Mouse (Mus musculus) layer of hippocampus, postnatal 25 days (tissue): ENCODE results near the gene Tigit. TPM values are rescaled to one million over a fixed set of nuclear protein-coding genes. Genes with fewer than 3 reads are reported as not detected.

Source experiments
- DNase-seq, 2 experiments: peaks; one replicate each; pipeline ENCODE4 v3.0.0; 2022; ENCODE audit warnings: mixed read lengths in 2 of 2, low spot score in 1 of 2; ENCODE audit errors: extremely low spot score in 1 of 2
- total RNA-seq, 2 experiments: library from RNA; stranded (reverse); gene quantifications; 2 replicates each; pipeline ENCODE4 v1.2.3; 2021

Tigit gene
- not detected for total RNA-seq

DNA sequence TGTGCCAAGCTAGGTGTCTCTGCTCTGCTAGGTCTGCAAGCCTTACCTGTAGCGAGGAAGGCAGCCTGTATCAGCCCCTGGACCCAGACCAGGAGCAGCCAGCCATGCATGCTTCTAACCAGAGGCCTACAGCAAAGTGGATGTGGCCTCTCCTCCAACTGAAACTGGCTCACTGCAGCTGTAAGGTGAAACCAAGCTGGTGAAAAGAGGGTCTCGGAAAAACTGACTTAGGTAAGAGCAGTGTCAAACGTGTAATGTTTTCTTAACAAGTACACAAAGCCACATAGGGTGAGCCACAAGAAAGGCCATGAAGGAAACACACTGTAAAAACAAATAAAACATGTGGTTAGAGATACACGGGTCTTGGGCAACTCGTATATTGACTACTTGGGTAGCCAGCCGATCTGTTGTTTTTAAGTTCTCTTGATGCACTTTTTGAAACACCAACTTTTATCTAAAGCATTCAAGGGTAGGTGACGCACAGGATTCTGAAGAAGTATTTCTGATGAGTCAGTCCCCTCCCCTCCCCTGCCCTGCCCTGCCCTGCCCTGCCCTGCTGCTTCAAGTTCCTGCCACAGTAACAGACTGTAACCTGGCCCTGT, at the start of gene Tigit:
Tigit (minus strand) TSS at position 169 of the 602 bp plus-strand sequence.
- no peak for DNase-seq

DNA sequence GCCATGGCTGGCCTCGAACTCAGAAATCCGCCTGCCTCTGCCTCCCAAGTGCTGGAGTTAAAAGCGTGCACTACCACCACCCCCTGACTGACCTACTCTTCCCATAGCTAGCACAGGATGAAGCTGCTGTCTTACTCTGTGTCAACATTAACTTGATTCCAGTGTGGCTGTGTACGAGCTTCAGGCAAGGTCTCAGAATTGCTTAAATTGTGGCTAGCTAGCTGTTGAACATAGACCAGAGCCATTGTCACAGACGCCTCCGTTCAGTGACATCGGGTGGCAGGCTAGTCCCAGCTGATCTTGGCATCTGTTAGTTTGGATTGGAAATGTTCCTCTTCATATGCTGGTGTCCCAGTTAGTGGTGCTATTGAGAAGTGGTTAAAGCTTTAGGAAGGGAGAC, 47.4 kb upstream of the Tigit start:
- DNase-seq: no peak

DNA sequence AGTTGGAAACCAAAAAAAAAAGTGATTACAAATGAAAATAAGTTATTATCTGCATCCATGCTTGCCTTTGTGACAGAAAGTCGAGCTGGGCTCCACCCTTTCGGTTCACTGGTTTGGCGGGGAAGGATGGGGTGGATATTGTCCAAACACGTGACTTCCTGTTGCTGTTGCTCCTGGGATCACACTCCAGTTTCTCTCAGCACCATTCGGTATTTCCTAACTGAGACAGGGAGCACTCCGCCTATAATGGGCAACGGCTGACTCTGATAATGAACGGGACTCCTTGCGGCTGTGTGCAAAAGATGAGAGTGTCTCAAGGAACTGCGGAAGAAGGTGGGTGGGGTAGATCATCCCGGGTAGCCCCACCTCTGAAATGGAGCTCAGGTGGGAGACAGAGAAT, 46.7 kb upstream of the Tigit start:
- DNase-seq: no peak

DNA sequence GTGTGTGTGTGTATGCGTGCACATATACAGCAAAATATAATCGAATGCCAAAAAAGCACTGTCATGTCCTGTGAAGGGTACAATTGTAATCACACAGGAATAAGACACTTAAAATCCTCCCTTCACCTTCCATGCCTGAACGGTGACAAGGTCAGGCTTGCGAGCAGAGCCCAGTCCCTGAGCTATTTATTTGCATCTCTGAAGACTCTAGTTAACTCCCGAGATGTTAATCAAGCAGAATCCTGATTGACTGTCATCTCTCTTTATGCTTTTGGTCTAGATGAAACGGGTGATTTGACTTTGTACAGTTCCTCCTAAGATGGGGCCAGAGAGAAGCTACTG, 46.2 kb upstream of the Tigit start:
- no peak for DNase-seq

DNA sequence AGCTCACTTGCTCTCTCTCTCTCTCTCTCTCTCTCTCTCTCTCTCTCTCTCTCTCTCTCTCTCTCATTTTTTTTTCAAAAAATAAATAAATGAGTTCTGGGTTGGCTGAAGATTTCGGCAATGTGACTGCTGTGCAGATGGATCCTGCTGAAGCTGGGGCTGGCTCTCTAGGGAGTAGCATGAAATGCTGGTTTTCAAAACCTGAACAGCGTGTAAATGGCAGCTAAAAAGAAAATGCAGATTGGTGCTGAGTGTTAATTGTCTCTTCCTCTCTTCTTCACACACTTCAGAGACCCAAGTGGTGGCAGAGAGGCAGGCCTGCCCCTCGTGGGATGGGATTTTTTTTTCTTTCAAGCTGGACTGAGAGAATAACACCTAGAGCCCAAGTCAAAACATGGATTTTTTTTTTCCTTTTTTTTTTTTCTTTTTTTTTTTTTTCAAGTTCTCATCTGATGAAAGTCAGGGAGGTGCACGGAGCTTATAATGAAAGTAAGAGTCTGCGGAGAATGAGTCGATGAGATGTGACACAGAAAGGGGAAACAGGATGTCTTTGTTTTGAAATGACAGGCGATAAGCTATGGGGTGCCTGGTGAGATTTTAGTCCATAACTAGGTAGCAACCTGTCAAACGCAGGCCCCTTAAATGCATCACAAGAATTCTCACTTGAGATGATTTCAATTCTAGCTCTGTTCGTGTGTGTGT, 45.6 kb upstream of the Tigit start:
- no peak for DNase-seq

DNA sequence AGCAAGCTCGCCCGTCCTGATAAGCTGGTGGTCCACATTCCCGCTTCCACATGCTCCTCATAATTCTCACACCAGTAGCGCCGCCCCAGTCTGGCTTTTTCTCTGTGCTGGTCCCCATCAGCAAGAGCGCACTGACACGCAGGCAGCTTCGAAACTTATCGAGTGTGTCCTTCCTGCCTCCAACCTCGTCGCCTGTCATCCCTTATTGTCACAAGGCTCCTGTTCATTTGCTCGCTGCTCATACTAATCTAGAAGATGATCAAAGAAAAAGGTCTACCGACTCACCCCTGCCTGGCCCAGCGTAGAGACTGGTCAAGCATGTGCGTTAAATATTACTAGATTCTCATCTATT, 45.1 kb upstream of the Tigit start:
- no peak for DNase-seq

DNA sequence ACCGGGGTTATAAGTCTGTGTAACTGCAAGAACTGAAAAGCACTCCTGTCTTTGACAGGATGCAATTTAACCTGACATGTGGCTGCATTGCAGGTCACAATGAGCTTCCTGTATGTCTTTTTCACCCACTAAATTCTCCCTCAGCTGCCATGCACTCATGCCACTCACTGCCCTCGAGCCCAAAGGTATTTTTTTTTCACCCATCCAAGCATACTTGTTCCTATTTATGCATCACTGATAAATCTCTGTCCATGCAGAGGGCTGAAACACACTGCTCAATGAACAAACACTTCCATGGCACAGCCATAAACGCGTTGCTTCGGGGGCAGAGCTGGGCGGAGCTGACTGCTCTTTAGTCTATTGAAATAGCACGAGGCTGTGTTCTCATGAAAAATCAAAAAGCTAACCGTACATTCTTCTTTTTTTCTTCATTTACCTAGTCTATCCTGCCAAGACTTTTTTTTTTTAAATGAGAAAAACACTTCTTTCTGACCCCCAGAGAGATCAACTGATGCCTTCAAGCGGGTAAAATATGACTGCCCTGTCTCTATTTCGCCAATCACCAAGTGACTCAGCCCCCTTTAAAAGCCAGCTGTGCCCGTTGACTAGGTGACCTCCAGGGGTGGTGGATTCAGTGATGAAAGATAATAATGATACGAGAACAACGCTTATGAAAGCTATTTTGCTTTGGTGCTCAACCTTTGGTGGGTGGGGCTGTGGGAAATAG, 44.6 kb upstream of the Tigit start:
- DNase-seq: no peak

DNA sequence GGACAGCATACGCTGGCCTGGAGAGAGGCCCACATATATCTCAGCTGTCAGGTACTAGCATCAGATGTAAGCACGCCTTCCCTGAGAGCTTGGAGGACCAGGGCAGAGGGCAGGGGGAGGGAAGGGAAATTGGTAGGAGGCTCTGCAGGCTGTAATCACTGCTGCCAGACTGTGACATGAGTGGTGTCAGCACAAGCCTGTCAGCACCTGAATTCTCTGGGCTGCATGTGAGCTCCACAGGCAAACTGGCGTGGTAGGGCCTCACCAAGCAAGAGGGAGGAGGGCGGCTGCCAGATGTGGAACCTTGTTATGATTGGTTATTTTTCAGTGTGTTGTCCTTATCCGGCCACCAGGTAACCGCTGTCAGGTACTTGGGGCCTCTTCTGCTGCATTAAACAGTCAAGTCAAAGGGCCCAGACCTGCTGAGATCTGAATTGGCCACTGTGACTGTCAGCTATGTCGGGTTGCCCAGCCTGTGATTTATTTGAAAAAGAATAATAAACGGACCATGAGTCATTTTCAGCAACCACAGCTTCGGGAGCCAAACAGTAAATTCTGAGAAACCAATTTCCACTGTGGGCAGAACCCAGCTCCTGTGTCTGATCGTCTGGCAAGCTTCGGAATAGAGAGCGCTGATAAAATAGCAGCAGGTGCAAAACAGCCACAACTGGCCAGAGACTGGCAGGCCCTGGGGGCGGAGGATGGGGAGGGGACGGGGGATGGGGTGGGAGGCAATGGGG, 38.0 kb upstream of the Tigit start:
- DNase-seq: no peak

DNA sequence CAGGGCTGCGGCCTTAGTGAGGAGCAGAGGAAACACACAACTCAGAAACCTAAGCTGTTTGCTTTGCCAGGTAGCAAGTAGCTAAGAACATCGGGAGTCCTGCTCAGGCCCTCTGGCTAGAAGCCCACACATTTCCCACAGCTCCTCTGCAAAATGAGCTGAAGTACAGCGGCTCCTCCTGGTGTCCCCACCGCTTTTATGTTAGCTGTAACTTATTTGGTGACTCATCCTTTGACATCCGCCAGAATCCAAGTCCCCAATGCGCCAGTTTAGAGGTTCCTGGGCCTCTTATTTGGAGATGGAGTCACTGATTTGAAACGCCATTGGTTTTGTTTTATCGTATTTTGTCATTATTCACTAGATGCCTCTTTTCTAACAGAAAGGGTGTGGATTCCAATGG, 36.6 kb upstream of the Tigit start:
- no peak for DNase-seq

DNA sequence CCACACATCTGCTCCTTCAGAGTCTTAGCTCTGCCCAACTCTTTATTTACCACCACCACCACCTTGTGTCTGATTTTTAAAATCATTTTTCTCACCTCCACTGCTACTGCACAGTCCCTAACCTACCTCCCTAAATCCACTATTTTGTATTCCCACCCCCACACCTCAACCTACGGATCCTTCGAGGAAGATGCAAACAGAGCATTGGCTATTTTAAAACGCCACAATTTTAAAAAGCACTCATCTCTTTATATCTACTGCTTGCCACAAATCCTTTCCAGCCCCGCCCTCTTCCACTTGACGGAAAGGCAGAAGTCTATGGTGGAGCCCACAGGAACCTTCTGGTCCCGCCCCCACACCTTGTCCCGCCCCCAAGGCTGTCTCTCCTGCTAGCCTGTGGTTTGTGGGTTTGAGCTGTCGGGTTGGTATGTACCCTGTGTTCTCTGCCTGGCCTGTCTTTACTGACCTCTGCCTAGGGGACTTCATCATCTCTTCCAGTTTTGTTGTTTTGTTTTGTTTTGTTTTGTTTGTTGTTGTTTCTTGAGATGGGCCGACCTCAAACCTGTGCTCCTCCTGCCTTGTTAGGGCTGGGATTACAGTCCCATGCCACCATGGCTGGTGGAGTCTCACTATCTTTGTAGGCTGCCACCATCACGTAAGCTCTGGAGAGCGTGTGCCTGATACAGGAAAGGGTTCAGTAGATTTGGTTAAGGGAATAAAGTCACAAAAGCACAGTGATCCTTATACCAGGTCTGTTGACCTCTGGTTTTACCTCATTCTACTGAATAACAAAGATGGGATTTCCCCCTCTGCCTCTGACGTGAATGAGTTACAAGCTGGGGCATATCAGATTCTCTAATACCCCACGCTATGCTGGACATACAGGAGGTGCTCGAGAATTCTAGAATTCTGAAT, 35.0 kb upstream of the Tigit start:
- no peak for DNase-seq

DNA sequence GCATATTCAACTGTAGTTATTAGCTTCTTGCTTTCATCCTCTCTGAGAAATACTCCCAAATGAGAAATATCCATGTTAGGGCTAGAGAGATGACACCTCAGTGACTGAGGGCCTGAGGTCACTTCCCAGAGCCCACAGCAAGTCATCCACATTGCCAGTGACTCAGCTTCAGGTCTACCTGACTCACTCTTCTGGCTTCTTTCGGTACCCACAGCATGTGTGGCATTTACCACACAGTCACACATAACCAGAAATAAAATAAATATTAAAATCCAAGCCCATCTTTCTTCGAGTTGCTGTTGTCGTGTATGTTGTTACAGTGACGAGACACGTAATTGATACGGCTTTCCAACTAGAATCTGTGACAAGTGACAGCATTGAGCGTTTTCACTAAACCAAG, 33.8 kb upstream of the Tigit start:
- DNase-seq: no peak

DNA sequence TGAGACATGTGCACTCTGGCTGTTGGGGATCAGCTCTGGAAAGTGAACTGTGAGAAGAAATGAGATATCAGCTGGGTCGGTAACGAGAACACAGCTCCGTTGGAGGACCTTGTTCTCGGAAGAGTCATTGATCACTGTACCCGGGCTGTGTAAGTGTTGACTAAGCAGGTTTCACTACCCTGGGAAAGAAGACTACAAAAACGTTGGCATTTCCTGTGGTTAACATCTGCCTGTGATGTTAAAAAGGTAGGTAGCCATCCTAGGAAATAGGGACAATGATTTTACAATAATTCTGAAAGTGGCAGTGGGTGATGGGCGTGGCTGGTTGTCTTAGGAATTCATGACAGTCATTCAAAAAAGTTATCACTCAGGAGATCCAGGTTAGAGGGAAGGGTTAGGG, 31.9 kb upstream of the Tigit start:
- no peak for DNase-seq

DNA sequence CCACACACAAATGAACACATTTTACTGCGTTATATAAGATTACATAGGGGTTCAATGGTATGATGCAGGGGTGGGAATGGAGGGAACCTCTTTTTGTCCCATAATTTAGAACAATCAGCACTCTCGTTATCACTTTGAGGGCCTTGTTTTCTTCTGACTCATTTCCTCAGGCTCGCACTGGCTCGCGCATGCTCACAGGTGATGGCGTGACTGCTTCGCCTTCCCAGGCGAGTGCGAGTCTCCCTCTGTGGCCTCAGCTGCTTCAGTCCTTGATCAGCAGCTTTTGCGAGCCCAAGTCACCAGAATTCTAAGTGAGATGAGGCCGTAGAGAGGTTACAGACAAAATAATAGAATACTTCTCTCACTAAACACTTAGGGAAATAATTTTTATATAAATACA, 30.2 kb upstream of the Tigit start:
- no peak for DNase-seq

DNA sequence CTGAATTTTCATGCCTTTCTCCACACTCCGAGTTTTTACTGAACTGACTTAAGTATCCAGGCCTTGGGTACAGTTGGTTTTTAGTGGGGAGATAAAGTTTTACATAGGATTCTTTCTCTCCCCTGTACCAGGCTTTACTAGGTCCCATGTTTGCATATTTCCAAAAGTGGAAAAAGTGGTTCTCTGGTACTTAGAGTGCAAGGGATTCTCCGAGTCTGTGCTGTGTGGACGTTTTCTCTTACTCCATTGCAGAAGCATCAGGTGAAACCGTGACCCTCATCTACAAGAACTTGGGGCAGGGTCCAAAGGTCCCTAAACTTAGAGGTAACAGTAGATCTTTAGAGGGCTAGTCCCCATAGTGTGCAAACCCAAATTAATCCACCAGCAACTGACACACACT, 28.7 kb upstream of the Tigit start:
- DNase-seq: no peak

DNA sequence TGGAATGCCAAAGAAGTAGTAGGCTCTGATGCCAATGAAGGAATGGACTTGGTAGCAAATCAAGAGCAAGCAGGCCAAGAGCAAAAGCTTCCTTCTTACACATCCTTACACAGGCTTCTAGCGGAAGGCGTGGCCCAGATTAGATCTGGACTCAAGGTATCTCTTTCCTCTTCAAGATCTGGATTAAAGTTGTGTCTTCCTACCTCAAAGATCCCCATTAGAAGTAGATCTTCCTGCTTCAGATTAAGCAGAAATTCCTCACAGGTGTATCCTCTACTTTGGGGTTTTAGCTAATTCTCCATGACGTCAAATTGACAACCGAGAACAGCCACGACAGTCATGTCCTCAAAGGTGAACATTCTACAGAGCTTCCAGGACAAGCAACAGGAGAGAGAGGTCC, 27.8 kb upstream of the Tigit start:
- DNase-seq: no peak

DNA sequence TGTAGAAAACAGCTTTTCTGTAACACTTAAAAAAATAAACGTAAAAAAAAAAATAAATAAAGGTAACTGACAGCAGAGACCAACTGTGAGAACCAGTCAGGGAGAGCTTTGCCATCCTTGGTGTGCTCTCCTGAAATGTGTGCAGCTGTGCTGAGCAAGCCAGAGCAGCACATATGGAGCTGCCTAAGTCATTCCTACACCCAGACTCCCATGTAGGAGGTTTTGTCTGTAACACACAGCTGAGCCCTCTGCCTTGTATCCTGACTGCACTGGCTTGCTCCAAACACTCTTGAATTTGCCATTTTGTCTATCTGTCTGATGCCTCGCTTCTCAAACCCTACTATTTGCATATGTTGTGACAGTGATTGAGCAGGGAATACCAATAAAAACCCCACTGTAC, 27.0 kb upstream of the Tigit start:
- no peak for DNase-seq

DNA sequence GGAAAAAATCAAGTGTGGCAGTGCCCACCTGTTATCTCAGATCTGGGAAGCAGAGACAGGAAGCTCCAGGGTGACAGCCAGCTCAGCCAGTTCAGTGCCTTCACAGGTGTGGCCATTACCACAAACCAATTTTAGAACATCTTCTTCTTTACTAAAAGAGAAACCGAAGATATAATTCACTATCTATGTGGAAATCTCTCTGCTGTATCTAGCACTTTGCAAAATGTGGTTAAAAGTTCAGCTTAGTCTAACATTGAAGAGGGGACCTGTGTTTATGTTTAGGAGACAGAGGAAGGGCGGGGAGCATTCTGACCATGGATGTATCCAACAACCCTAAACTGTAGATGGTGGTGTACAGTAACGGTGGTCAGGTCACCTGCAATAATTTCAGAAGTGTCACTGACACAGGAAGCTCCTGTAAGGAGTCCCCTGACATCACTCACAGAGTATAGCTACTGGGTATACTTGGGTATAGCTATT, 26.3 kb upstream of the Tigit start:
- DNase-seq: no peak

DNA sequence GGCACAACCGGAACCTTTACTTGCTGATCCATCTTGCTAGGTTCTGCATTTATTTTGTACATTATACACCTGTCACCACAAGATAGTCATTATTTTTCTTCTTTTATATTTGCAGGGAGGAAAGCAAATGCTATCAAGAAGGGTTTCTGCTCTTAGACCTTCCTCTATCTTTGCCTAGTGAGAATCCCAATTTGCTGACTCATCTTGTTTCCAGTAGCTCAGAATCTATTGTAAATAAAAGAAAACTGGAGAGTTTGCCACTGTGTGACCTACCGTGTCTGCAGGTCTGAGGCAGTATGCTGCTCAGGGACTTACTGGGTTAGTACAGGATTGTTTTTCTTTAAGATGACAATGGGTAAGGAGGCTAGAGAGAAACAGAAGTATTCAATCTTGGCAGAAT, 24.0 kb upstream of the Tigit start:
- no peak for DNase-seq

DNA sequence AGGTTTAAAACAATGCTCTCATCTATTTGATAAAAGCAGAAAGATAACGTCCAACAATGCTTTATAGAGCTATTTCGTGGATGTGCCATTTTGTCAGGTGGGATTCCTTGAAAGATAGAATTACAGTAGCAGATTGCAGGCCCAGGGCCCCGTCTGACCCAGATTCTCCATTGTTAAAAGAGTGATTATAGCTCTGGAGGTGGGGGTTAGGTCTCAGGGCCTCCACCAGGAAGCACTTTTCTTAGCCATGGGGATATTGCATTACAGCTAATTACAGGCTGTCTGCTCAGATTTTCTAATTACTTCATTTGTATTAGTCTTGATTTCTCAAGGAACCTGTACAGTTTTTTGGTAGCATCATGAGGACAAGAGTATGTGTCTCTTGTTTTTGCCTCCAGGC, 10.5 kb upstream of the Tigit start:
- no peak for DNase-seq

DNA sequence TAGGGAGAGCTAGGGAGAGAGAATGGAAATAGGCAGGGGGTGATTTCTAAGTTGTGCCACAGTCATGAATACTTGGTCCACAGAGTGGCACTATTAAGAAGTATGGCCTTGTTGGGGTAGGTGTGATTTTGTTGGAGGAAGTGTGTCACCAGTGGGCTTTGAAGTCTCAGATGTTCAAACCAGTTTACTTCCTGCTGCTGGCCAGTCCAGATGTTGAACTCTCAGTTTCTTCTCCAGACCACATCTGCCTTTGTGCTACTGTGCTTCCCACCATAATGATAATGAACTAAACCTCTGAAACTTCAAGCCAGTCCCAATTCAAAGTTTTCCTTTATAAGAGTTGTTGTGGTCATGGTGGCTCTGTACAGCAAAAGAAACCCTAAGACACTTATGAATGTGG, 8.8 kb upstream of the Tigit start:
- DNase-seq: no peak
